Mouse (Mus musculus) limb, embryonic 13.5 days (tissue): Measurements from ENCODE around the gene Sh3pxd2b. TPM values are rescaled to one million over a fixed set of nuclear protein-coding genes. Genes with fewer than 3 reads are reported as not detected.

ENCODE experiments used
- polyA plus RNA-seq: library from polyadenylated mRNA; unstranded; fragments of >200 nt; fragmentation: Nextera tagmentation; extraction: Ambion mirVana; gene quantifications from 2 replicates; pipeline ENCODE4 v1.2.1, GENCODE M21; 2015

The Sh3pxd2b gene
- polyA plus RNA-seq, 1 experiment from 2014 or later: 31.3 TPM

Other genes with a start within 250 kb of the Sh3pxd2b start
- 0.14 and 0.50 TPM in 2 replicates for gene Il9r, start 147.5 kb upstream of the Sh3pxd2b start, polyA plus RNA-seq
- gene Snrnp25, start 142.4 kb upstream of the Sh3pxd2b start, polyA plus RNA-seq: 58.7 and 66.4 TPM in 2 replicates
- gene Rhbdf1, start 125.5 kb upstream of the Sh3pxd2b start, polyA plus RNA-seq: 59.3 and 63.4 TPM in 2 replicates
- 42.7 and 43.5 TPM in 2 replicates for gene Mpg, start 121.3 kb upstream of the Sh3pxd2b start, polyA plus RNA-seq
- 46.0 and 47.0 TPM in 2 replicates for gene Nprl3, start 80.1 kb upstream of the Sh3pxd2b start, polyA plus RNA-seq
- gene Hba-x, start 71.4 kb upstream of the Sh3pxd2b start, polyA plus RNA-seq: 595 and 644 TPM in 2 replicates
- gene Hba-a1, start 64.3 kb upstream of the Sh3pxd2b start, polyA plus RNA-seq: 4,235 and 4,311 TPM in 2 replicates
- 1.8 and 3.2 TPM in 2 replicates for gene Hbq1b, start 60.9 kb upstream of the Sh3pxd2b start, polyA plus RNA-seq
- 10,014 and 10,405 TPM in 2 replicates for gene Hba-a2, start 51.3 kb upstream of the Sh3pxd2b start, polyA plus RNA-seq
- 0.39 and 0.46 TPM in 2 replicates for gene Hbq1a, start 47.8 kb upstream of the Sh3pxd2b start, polyA plus RNA-seq
- 96.4 and 97.3 TPM in 2 replicates for gene Ubtd2, start 107.5 kb downstream of the Sh3pxd2b start, polyA plus RNA-seq
- gene Efcab9, start 184.3 kb downstream of the Sh3pxd2b start, polyA plus RNA-seq: 0.45 TPM in 1 of 2 replicates, not detected in the other
- gene Stk10, start 185.5 kb downstream of the Sh3pxd2b start, polyA plus RNA-seq: 2.6 and 3.1 TPM in 2 replicates